9 mouse cellular contexts compared by ENCODE assay signal in the genomic region with DNA sequence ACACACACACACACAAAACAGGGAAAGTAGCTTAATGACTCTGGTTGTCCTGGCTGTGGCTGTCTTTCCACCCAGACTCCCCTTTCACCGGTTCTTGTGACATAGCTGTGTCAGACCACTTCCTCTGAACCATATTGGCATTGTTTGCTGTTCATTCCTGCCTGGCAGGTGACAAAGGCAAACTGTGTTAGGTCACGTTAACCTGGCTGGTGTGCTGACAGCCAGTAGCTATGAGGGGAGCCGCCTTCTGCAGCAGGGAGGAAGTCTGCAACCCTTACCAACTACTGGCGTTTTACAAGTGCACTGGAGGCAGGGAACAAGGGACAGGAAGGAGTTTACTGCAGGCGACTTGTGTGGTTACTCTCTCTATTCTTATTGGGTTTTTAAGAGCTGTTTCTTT.
DNase-seq lines count a peak whose midpoint lies in the region; ATAC-seq and TF ChIP-seq lines count a peak whose summit lies in the region.
"Had no signal": no experiment of that assay in that cellular context is flagged by ENCODE, and none has a peak within 500 bp of the region (broad histone marks: within the 10 kb centered on the region; RNA-seq: fewer than 3 reads in every experiment).

No protein-coding gene starts in this region.

- no peaks in the 10 kb centered on the region for H3K9me3 ChIP-seq in intestine, embryonic 16.5 days (ENCODE audit: control insufficient read depth, low read length)

- H3K4me1 ChIP-seq in kidney, adult 2 months (ENCODE audit: control insufficient read depth, insufficient read depth, low read length) = no peaks in the 10 kb centered on the region
- H3K4me1 ChIP-seq in intestine, embryonic 16.5 days (ENCODE audit: control insufficient read depth, insufficient read depth, low read length) = no peaks in the 10 kb centered on the region

- WGBS in kidney, adult 2 months = 25% methylated on average over 5 of the region's 5 CpGs
- WGBS in intestine, embryonic 16.5 days = 23% methylated on average over 5 of the region's 5 CpGs

- H3K9ac ChIP-seq in intestine, embryonic 16.5 days (ENCODE audit: low read depth, low read length) = no peak overlapping the region

- H3K4me3 ChIP-seq in kidney, adult 2 months (ENCODE audit: insufficient read depth, low read depth, low read length) = no peak overlapping the region
- H3K4me3 ChIP-seq in intestine, embryonic 16.5 days (ENCODE audit: low read length) = no peak overlapping the region

- no peak for TF ChIP-seq CTCF in kidney, adult 2 months (conservative IDR thresholded peaks at IDR 0.05; ENCODE audit: insufficient read depth, insufficient read length, low read depth, low read length)

- ATAC-seq in intestine, embryonic 16.5 days = peak; percentile 60
- ATAC-seq in cerebellum, adult (ENCODE audit: insufficient number of reproducible peaks, low FRiP score, low TSS enrichment) = no peak

- no peak overlapping the region for H3K27ac ChIP-seq in kidney, adult 2 months (ENCODE audit: insufficient read depth, low read depth, low read length)
- no peak overlapping the region for H3K27ac ChIP-seq in intestine, embryonic 16.5 days (ENCODE audit: low read length)

- no peak for TF ChIP-seq POLR2A in kidney, adult 2 months (IDR thresholded peaks at IDR 0.05; ENCODE audit: low read depth, low read length)

- peaks cover 1% of the 10 kb centered on the region for H3K36me3 ChIP-seq in kidney, adult 2 months (ENCODE audit: control insufficient read depth, insufficient read depth, low read length)
- peaks cover 6% of the 10 kb centered on the region for H3K36me3 ChIP-seq in intestine, embryonic 16.5 days (ENCODE audit: control insufficient read depth, insufficient read depth, low read length)

- no peaks in the 10 kb centered on the region for H3K27me3 ChIP-seq in kidney, adult 2 months (replicated peaks; ENCODE audit: control insufficient read depth, insufficient read depth, low read length)
- H3K27me3 ChIP-seq in intestine, embryonic 16.5 days (replicated peaks; ENCODE audit: control insufficient read depth, insufficient read depth, low read length) = no peaks in the 10 kb centered on the region

- H3K4me2 ChIP-seq in intestine, embryonic 16.5 days (ENCODE audit: low read depth, low read length) = no peak overlapping the region

- DNase-seq in kidney, adult 2 months = peak; percentile 25
- DNase-seq in kidney, postnatal 25 days = no peak
- DNase-seq in ZHBTc4 (ENCODE audit: low read depth, low spot score) = peak; percentile 13
- peak; percentile 3 for DNase-seq in naive thymus-derived CD4-positive, alpha-beta T cell, adult 2 months (ENCODE audit: low read depth)
- no peak for DNase-seq in cerebellum, adult 8-10 months
- no peak for DNase-seq in cerebellum, postnatal 25 days
- DNase-seq: layer of hippocampus, adult 9-11 months had no signal

Comparison
In these comparisons a context has a peak if more than half of its experiments do, and no peak if none do; other contexts are left out.
1. DNase-seq: peak in kidney, adult 2 months (single experiment), ZHBTc4 (single experiment) and naive thymus-derived CD4-positive, alpha-beta T cell, adult 2 months (single experiment); none in kidney, postnatal 25 days (0 of 2), cerebellum, adult 8-10 months (single experiment) and cerebellum, postnatal 25 days (0 of 2).